ENCODE assay signal across 9 mouse cellular contexts in the genomic region with DNA sequence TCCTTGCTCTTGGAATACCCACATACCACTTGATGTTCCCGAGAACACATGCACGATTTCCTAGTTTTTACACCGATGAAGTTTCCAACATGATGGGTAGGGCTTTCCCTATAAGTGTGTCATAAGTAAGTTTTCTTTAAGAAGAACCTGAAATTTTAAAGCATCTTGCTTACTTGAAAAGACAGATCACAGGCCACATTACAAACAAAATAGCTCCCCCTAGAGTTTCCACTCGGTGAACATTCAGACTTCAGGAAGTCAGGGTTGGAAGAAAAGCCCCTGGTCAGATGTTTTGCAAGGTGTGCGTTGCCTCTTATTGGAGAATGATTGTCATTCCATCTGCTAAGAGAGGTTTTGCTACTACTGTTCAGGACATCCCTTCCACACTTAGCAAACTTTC.
DNase-seq lines count a peak whose midpoint lies in the region; ATAC-seq and TF ChIP-seq lines count a peak whose summit lies in the region.
"Had no signal": no experiment of that assay in that cellular context is flagged by ENCODE, and none has a peak within 500 bp of the region (broad histone marks: within the 10 kb centered on the region; RNA-seq: fewer than 3 reads in every experiment).

No protein-coding gene starts in this region.

- H3K4me2 ChIP-seq in heart, embryonic 12.5 days: no peak overlapping the region
- H3K4me2 ChIP-seq in intestine, embryonic 15.5 days (replicated peaks): no peak overlapping the region
- H3K4me2 ChIP-seq in stomach, embryonic 16.5 days (ENCODE audit: low read depth, low read length): peak overlapping the region; percentile 26; the same call in 1 of the 2 replicates

- H3K9me3 ChIP-seq in heart, embryonic 12.5 days (replicated peaks): no peaks in the 10 kb centered on the region
- H3K9me3 ChIP-seq in intestine, embryonic 15.5 days: no peaks in the 10 kb centered on the region
- H3K9me3 ChIP-seq in stomach, embryonic 16.5 days (replicated peaks; ENCODE audit: control insufficient read depth, low read length): no peaks in the 10 kb centered on the region

- no peaks in the 10 kb centered on the region; the same call in 1 of the 2 replicates for H3K36me3 ChIP-seq in heart, adult 2 months (ENCODE audit: control insufficient read depth, insufficient read depth, low read length)
- H3K36me3 ChIP-seq in heart, embryonic 12.5 days: no peaks in the 10 kb centered on the region
- no peaks in the 10 kb centered on the region for H3K36me3 ChIP-seq in testis, adult 2 months (ENCODE audit: control insufficient read depth, insufficient read depth, low read length)
- no peaks in the 10 kb centered on the region for H3K36me3 ChIP-seq in intestine, embryonic 15.5 days
- no peaks in the 10 kb centered on the region for H3K36me3 ChIP-seq in stomach, embryonic 16.5 days (ENCODE audit: control insufficient read depth, insufficient read depth, low read length)

- intact Hi-C loops in heart, adult 2 months (cut with DNase I): loop anchor here (1.0 to 10.0 kb wide), 4 partner anchors 94 to 658 kb away; a partner anchor contains a TSS

- H3K9ac ChIP-seq in heart, adult 2 months (ENCODE audit: low read depth, low read length): 0 out of 2 replicates have a peak overlapping the region, but pooled peaks have one; percentile 29
- no peak overlapping the region for H3K9ac ChIP-seq in heart, embryonic 12.5 days
- H3K9ac ChIP-seq in intestine, embryonic 15.5 days: no peak overlapping the region
- H3K9ac ChIP-seq in stomach, embryonic 16.5 days (ENCODE audit: low read length): no peak overlapping the region; the same call in 1 of the 2 replicates

- DNase-seq in heart, adult 2 months: no peak
- no peak for DNase-seq in testis, postnatal 10 days (ENCODE audit: low spot score)
- no peak for DNase-seq in cerebellum, adult 2 months
- no peak for DNase-seq in layer of hippocampus, adult 9-11 months

- H3K4me1 ChIP-seq in heart, adult 2 months (ENCODE audit: control insufficient read depth, insufficient read depth, low read length): peaks cover 4% of the 10 kb centered on the region
- H3K4me1 ChIP-seq in heart, embryonic 12.5 days (replicated peaks): peaks cover 15% of the 10 kb centered on the region
- peaks cover 3% of the 10 kb centered on the region for H3K4me1 ChIP-seq in testis, adult 2 months (ENCODE audit: control insufficient read depth, insufficient read depth, low read length)
- no peaks in the 10 kb centered on the region for H3K4me1 ChIP-seq in intestine, embryonic 15.5 days (replicated peaks)
- H3K4me1 ChIP-seq in stomach, embryonic 16.5 days (ENCODE audit: control insufficient read depth, insufficient read depth, low read length): no peaks in the 10 kb centered on the region
- no peaks in the 10 kb centered on the region for H3K4me1 ChIP-seq in cerebellum, adult 2 months (ENCODE audit: control insufficient read depth, insufficient read depth, low read length)

- WGBS in heart, adult 2 months: 30% methylated on average over 5 of the region's 5 CpGs
- 60% methylated on average over 5 of the region's 5 CpGs for WGBS in heart, embryonic 12.5 days
- WGBS in intestine, embryonic 15.5 days: 62% methylated on average over 5 of the region's 5 CpGs
- 55% methylated on average over 5 of the region's 5 CpGs for WGBS in stomach, embryonic 16.5 days
- WGBS in cerebellum, adult 2 months: 64% methylated on average over 5 of the region's 5 CpGs

- H3K4me3 ChIP-seq in heart, adult 2 months: no peak overlapping the region
- no peak overlapping the region for H3K4me3 ChIP-seq in heart, embryonic 12.5 days
- no peak overlapping the region for H3K4me3 ChIP-seq in testis, adult 2 months (ENCODE audit: control insufficient read depth, low read depth, low read length)
- no peak overlapping the region for H3K4me3 ChIP-seq in intestine, embryonic 15.5 days (replicated peaks)
- H3K4me3 ChIP-seq in stomach, embryonic 16.5 days (replicated peaks; ENCODE audit: low read length): no peak overlapping the region
- H3K4me3 ChIP-seq in cerebellum, adult 2 months (replicated peaks; ENCODE audit: insufficient read depth, low read depth, low read length): no peak overlapping the region

- no peak overlapping the region for H3K27ac ChIP-seq in heart, adult 2 months
- H3K27ac ChIP-seq in heart, embryonic 12.5 days (ENCODE audit: poor library complexity, severe bottlenecking): no peak overlapping the region
- H3K27ac ChIP-seq in testis, adult 2 months (ENCODE audit: control insufficient read depth, insufficient read depth, low read depth, low read length): 0 out of 2 replicates have a peak overlapping the region, but pooled peaks have one; percentile 16
- peak overlapping the region; percentile 60 for H3K27ac ChIP-seq in intestine, embryonic 15.5 days
- peak overlapping the region; percentile 76 for H3K27ac ChIP-seq in stomach, embryonic 16.5 days (ENCODE audit: low read length)
- no peak overlapping the region for H3K27ac ChIP-seq in cerebellum, adult 2 months (ENCODE audit: insufficient read depth, low read length)
- H3K27ac ChIP-seq: macrophage had no signal

- no peaks in the 10 kb centered on the region for H3K79me2 ChIP-seq in heart, adult 2 months (replicated peaks; ENCODE audit: control insufficient read depth, insufficient read depth, low read length)

- peak; percentile 85 for TF ChIP-seq CTCF in heart, adult 2 months (IDR thresholded peaks at IDR 0.05)
- TF ChIP-seq CTCF in testis, adult 2 months (IDR thresholded peaks at IDR 0.05; ENCODE audit: control insufficient read depth, insufficient read depth, insufficient replicate concordance, low read depth, low read length): no peak
- TF ChIP-seq CTCF in cerebellum, adult 2 months (IDR thresholded peaks at IDR 0.05; ENCODE audit: borderline replicate concordance, insufficient read depth, low read depth, low read length): no peak

- ATAC-seq in heart, embryonic 12.5 days (ENCODE audit: insufficient number of reproducible peaks, low FRiP score): no peak
- ATAC-seq in intestine, embryonic 15.5 days: peak; percentile 6; the same call in 1 of the 2 replicates
- 0 out of 2 replicates have a peak, but pooled peaks have one; percentile 11 for ATAC-seq in stomach, embryonic 16.5 days (ENCODE audit: insufficient read depth, low FRiP score)

- H3K27me3 ChIP-seq in heart, adult 2 months (ENCODE audit: control insufficient read depth, insufficient read depth, low read length): no peaks in the 10 kb centered on the region
- no peaks in the 10 kb centered on the region for H3K27me3 ChIP-seq in heart, embryonic 12.5 days (replicated peaks)
- H3K27me3 ChIP-seq in testis, adult 2 months (ENCODE audit: control insufficient read depth, insufficient read depth, low read length): no peaks in the 10 kb centered on the region
- H3K27me3 ChIP-seq in intestine, embryonic 15.5 days (replicated peaks): no peaks in the 10 kb centered on the region
- H3K27me3 ChIP-seq in stomach, embryonic 16.5 days (ENCODE audit: control insufficient read depth, insufficient read depth, low read length): no peaks in the 10 kb centered on the region
- no peaks in the 10 kb centered on the region for H3K27me3 ChIP-seq in cerebellum, adult 2 months (ENCODE audit: control insufficient read depth, insufficient read depth, low read length)

- TF ChIP-seq EP300 in heart, adult 2 months (IDR thresholded peaks at IDR 0.05; ENCODE audit: insufficient read depth, low read depth, low read length): no peak

- no peak for TF ChIP-seq POLR2A in heart, adult 2 months (IDR thresholded peaks at IDR 0.05; ENCODE audit: insufficient read depth, low read depth, low read length)
- no peak for TF ChIP-seq POLR2A in testis, adult 2 months (IDR thresholded peaks at IDR 0.05; ENCODE audit: control insufficient read depth, low read depth, low read length)
- no peak for TF ChIP-seq POLR2A in cerebellum, adult 2 months (IDR thresholded peaks at IDR 0.05; ENCODE audit: borderline replicate concordance, insufficient read depth, low read length)

Comparison
In these comparisons a context has a peak if more than half of its experiments do, and no peak if none do; other contexts are left out.
1. H3K27ac ChIP-seq: peak in testis, adult 2 months (single experiment), intestine, embryonic 15.5 days (single experiment) and stomach, embryonic 16.5 days (single experiment); none in heart, adult 2 months (single experiment), heart, embryonic 12.5 days (single experiment) and cerebellum, adult 2 months (single experiment).